Mouse (Mus musculus) liver, adult (tissue): ENCODE results near the gene Card6.

Experiments
- GATA4 ChIP-seq: IDR thresholded peaks from 2 replicates; pipeline ENCODE4 v1.6.1; 2014; ENCODE audit warnings: mild to moderate bottlenecking, low read length; ENCODE audit not compliant: insufficient replicate concordance

Gene Card6

DNA sequence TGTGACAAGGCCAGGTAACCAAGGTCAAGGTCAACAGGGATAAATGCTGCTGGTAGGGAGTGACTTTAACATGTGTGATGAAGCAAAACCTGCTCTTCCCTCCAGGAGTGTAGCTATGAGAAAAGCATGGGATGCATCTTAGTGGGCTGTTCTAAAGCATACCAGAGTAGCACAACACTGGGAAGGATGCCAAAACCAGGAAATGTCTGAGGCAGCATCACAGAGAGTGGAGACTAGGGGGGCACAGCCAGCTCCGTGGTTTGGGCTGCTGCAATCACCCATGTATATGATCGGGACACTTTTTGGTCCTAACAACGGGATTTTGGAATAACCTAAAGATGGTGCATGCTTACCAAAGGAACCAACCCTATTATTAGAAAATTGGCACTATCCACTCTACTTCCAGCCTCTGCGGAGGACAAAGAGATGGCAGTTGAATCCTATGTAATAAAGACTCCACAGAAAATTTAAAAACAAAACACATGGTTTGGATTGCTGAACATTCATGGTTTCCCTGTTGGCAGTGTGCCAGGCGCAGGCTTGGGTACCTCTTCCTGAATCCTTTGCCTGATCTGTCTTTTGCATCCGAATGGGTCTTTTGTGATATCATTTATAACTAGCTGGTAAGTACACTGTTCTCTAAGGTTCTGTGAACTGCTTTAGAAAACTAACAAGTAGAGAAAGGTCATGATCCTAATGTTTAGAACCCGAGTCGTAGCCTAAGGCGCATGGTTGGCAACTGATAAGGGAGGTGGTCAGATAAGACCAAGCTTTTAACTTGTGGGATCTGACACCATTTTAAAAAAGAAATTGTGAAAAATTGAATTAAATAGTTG, 29.9 kb upstream of the Card6 start:
- no peak for TF ChIP-seq GATA4

GRCm38 (mm10) chr15:5134945-5135483, 26.7 kb upstream of the Card6 start:
- TF ChIP-seq GATA4: no peak

GRCm38 (mm10) chr15:5134179-5134578, 25.8 kb upstream of the Card6 start:
- no peak for TF ChIP-seq GATA4

DNA sequence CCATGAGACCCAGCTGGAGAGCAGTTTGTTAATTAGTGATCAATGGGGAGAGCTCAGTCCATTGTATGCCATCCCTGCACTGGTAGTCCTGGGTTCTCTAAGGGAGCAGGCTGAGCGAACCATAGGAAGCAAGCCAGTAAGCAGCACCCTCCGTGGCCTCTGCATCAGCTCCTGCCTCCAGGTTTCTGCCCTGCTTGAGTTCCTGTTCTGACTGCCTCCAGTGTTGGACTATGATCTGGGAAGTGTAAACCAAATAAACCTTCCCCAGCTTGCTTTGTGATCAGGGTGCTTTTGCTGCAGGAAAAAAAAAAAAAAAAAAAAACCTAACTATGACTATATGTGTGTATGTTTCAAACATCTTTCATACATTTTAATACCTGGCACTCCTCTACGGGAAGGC, 25.0 kb upstream of the Card6 start:
- no peak for TF ChIP-seq GATA4

GRCm38 (mm10) chr15:5129111-5129805, 20.9 kb upstream of the Card6 start:
- no peak for TF ChIP-seq GATA4

- no peak for TF ChIP-seq GATA4
These were observed 20.0 kb upstream of the Card6 start for GRCm38 (mm10) chr15:5128176-5128940.

- TF ChIP-seq GATA4: no peak
These were observed 19.1 kb upstream of the Card6 start for GRCm38 (mm10) chr15:5127487-5127886.

- TF ChIP-seq GATA4: no peak
These were observed 18.1 kb upstream of the Card6 start for GRCm38 (mm10) chr15:5126456-5126855.

DNA sequence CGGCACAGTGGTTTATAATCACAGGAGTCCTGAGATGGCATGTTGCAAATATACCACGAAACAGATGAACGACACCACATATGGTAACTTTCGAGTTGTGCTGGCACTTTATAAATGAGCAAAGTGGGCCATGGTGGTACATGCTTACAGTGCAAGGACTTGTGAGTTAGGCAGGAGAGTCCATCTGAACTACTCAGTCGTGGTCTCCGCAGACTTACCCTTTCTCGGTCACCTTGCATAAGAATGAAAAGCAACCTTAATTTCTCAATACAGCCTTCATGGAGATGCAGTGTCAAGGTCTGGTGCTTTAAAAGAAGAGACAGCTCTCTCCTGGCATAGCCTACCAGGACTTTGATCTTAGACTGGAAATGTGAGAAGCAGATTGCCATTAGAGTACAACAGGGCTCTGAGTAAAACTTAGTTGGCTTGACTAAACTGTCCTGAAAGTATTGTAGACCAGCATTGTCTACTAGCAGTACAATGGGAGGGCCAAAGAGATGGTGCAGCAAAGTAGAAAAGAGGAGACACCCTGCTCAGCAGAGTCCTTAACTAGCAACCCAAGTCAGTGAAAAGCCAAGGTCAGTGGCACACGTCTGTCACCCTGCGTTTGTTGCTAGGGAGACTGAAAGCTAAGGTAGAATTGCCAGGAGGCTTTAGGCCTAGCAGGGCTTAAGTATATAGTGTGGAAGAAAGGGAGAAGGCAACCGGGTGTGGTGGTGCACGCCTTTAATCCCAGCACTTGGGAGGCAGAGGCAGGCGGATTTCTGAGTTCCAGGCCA, 13.4 kb upstream of the Card6 start:
- no peak for TF ChIP-seq GATA4

DNA sequence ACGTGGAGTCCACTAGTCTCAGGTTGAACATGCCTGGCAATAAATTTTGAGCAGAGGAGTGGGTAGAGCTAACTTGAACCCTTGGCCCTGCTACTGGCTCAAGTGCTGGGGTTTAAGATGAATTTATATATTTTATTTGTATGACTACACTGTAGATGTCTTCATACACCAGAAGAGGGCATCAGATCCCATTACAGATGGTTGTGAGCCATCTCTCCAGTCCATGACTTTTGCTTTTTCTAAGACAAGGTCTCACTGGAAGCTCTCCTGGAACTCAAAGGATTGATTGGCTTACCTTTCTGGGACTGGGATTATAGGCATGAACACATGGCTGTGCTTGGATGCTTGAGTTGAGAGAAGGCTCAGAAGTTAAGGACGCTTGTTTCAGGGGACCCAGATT, 11.4 kb upstream of the Card6 start:
- no peak for TF ChIP-seq GATA4

DNA sequence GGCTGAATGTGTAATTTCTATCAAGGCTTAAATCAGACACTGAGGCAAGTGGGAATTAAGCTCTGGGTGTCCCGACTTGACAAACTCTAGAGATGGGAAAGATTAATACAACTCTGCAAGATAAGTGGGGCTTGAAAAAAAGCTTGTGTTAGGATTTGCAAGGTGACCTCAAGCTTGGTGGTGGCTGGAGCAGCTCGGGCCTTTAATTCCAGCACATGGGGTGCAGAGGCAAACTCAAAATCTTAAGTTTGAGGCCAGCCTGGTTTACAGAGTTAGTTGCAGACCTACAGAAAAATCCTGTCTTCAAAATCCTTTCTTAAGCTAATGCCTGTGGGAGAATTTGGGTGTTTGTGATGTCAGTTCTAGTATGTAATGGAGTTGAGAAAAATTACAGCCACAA, 10.9 kb upstream of the Card6 start:
- no peak for TF ChIP-seq GATA4

- no peak for TF ChIP-seq GATA4
These were observed 10.3 kb upstream of the Card6 start for GRCm38 (mm10) chr15:5118626-5119025.

DNA sequence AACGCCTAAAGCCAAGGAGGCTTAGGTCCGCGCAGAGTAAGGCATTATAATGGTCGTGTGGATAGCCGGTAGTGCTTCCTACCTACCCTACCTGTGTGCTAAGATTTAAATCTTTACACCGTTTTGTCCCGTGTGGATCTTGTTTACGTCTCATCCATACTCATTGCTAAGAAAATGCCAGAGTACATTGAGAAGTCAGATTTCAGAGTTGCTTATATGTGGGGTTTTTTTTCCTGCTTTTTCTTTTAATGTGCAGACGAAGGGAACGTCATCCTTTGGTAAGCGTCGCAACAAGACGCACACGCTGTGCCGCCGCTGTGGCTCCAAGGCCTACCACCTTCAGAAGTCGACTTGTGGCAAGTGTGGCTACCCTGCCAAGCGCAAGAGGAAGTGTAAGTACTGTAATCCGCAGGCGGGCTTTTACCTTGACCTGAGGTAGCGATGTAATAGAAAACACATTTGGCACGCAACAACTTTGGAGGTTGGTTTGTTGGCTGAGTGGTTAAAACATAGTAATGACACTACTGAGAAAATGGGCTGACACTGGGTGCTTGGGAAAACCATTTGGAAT, 8.8 kb upstream of the Card6 start:
- no peak for TF ChIP-seq GATA4

DNA sequence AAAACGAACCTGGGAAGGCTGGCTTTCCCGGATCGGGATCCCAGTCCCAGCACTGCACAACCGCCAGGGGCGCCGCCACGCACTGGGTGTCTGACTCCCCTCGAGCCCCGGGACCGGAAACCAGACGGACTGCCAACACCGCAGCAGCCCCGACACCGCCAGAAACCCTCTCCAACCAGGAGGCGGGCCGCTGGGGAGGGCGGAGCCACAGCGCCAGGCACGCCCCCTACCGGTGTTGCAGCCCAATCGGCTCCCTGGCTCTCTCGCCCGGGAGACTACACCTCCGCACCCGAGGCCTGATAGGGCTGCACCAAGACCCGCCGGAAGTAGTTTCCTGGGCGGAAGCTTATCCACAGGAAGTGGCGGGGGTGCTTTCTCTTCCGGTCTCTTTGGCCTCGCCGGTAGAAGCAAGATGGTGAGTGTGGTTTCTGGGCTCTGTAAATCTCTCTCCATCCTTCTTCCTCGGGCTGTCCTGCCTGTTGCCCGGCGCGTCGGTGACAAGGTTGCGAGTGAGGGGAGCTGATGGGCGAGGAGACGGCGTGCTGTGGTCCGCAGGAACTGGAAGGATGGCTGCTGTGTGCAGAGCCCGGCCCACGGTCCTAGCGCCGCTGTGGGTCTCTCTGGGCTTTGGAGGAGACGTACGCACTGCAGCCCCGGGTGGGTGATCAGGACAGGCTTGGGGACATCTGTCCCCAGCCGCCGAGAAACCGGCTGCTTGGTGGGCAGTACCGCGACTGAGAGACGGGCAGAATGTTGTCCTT, 8.1 kb upstream of the Card6 start, which contains the start of gene Rpl37:
Gene Rpl37 (plus strand): TSS at position 376 of the 761 bp plus-strand sequence.
- TF ChIP-seq GATA4: peak; percentile 89; the same call in 1 of the 2 replicates
